Mouse (Mus musculus) liver, postnatal 0 days (tissue): ENCODE results near the gene Gdf15. TPM values are rescaled to one million over a fixed set of nuclear protein-coding genes. Genes with fewer than 3 reads are reported as not detected.

Experiments
- ATAC-seq: fragments of 200-750 bp; cut with Nextera tagmentation; 2 replicates; pipeline ENCODE4 v1.8.0; 2017; ENCODE audit warnings: mild to moderate bottlenecking, moderate library complexity
- DNase-seq: peaks from one replicate; pipeline ENCODE4 v3.0.0-alpha.2; 2016
- H3K27ac ChIP-seq: fragments of 300-500 bp; sonication (generic); 2 replicates; pipeline ENCODE4 v1.5.1; 2014; ENCODE audit warnings: antibody characterized with exemption, moderate library complexity, mild to moderate bottlenecking, low read depth
- H3K27me3 ChIP-seq: fragments of 300-500 bp; sonication (generic); 2 replicates; pipeline ENCODE4 v1.6.1; 2014; ENCODE audit warnings: low read length, control low read depth, mixed read lengths; ENCODE audit not compliant: insufficient read depth
- H3K36me3 ChIP-seq: fragments of 300-500 bp; sonication (generic); replicated peaks from 2 replicates; pipeline ENCODE4 v1.6.1; 2014; ENCODE audit warnings: mild to moderate bottlenecking, control low read depth, low read length, moderate library complexity, mixed read lengths; ENCODE audit not compliant: insufficient read depth
- H3K4me1 ChIP-seq: fragments of 300-500 bp; sonication (generic); 2 replicates; pipeline ENCODE4 v1.6.1; 2014; ENCODE audit warnings: antibody characterized with exemption, mild to moderate bottlenecking, control low read depth; ENCODE audit not compliant: insufficient read depth
- H3K4me2 ChIP-seq: fragments of 300-500 bp; sonication (generic); 2 replicates; pipeline ENCODE4 v1.6.1; 2014; ENCODE audit warnings: low read depth, mild to moderate bottlenecking, low read length, moderate library complexity, mixed read lengths
- H3K4me3 ChIP-seq: fragments of 300-500 bp; sonication (generic); 2 replicates; pipeline ENCODE4 v1.5.1; 2014; ENCODE audit warnings: low read depth, low read length
- H3K9ac ChIP-seq: fragments of 300-500 bp; sonication (generic); replicated peaks from 2 replicates; pipeline ENCODE4 v1.6.1; 2014; ENCODE audit warnings: mild to moderate bottlenecking, moderate library complexity
- H3K9me3 ChIP-seq: fragments of 300-500 bp; sonication (generic); 2 replicates; pipeline ENCODE4 v1.6.1; 2016; ENCODE audit warnings: mild to moderate bottlenecking, control low read depth, low read length, mixed read lengths
- CTCF ChIP-seq: sonication (generic); IDR thresholded peaks from 2 replicates; pipeline ENCODE4 v1.5.1; 2016; ENCODE audit warnings: antibody characterized with exemption, low read depth
- EP300 ChIP-seq: IDR thresholded peaks from 2 replicates; pipeline ENCODE4 v1.6.1; 2016; ENCODE audit warnings: antibody characterized with exemption, low read depth, mild to moderate bottlenecking
- WGBS: fragments of 180-500 bp; shearing (Covaris S2); extraction: QIAGEN DNeasy Blood & Tissue Kit; methylation state at CpG from one replicate; pipeline ENCODE4 v1.1.7; 2014; ENCODE audit not compliant: insufficient replicate concordance; 5-methylcytosine and 5-hydroxymethylcytosine counted together
- polyA plus RNA-seq: library from polyadenylated mRNA; unstranded; fragments of >200 nt; fragmentation: Nextera tagmentation; extraction: Ambion mirVana; gene quantifications from 2 replicates; pipeline ENCODE4 v1.2.1, GENCODE M21; 2015

Gene Gdf15
- polyA plus RNA-seq, 1 experiment from 2014 or later: 2.1 TPM

DNA sequence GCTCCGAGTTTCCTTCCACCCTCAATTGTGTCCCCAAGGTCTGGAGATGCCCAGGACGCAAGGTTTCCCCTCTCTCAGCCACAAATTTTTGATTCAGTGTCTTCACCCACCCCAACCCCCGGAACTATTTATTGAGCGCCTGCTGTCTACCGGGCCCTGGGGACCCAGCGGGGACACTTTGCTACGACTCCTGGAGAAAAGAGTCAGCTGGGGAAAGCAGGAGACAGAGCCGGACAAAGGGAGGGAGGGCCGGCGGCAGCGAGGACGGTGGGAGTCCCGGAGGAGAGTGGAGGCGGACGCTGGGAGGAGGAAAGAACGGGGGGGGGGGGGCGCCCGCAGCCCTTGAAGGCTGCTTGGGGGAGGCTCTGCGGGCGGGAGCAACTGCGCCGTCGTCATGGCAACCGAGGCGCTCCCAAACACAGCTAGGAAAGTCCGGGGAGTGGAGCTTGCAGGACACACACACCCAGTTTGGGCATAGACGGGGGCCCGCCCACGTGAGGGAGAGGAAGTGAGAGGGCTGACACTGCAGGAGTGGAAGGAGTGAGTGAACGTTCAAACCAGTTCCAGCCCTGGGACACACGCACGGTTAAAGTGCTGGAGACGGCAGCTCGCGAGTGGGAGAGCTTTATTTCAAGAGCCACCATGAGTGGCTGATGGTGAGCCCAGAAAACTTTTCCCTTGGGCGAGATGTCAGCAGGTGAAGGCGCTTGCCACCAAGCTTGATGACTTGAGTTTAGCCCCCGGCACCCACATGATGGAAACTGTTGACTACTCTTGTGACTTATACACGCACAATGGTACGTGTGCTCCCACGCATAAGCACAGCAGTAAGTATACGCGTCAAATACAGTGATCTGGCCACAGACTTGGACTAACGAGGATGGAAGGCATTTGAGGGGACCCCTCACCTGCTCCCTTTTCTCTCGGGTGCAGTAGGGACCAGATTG lies 22.1 kb downstream of the Gdf15 start:
- H3K4me2 ChIP-seq: peak overlapping the region; percentile 88
- WGBS: under 1% methylated on average over 43 of the region's 45 CpGs
- peak overlapping the region; percentile 62 for H3K9ac ChIP-seq
- DNase-seq: peak; percentile 84
- peak overlapping the region; percentile 50 for H3K4me3 ChIP-seq
- H3K36me3 ChIP-seq: no peaks in the 10 kb centered on the region
- H3K27me3 ChIP-seq: peaks cover 6% of the 10 kb centered on the region; the same call in 1 of the 2 replicates
- peak overlapping the region; percentile 96 for H3K27ac ChIP-seq
- H3K4me1 ChIP-seq: peaks cover 44% of the 10 kb centered on the region
- ATAC-seq: peak; percentile 54
- no peaks in the 10 kb centered on the region for H3K9me3 ChIP-seq
- no peak for TF ChIP-seq CTCF
- no peak; the same call in 1 of the 2 replicates for TF ChIP-seq EP300

DNA sequence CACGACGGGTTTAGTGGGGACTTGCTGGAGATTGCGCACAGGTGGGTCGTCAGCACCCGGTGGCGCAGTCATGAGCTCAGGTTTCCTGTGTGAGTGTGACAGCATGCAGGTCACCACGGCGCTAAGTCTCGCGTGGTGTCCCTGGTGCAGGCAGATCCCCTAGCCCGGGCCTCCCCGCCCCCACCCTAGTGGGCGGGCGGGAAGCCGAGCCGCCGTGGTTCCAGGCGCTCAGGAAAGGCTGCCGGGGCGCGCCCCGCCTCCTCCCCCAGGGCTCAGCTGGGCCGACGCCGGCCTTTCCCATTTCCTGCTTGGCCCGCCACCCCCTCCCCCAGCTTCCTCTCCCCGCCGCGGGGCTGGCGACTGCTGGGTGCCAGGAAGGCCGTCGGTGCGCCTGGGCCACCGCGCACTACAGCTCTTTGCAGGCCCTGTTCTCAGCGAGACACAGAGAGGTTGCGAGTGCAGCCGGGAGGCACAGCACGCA lies 22.8 kb downstream of the Gdf15 start:
- peak overlapping the region; percentile 50 for H3K4me3 ChIP-seq
- H3K27me3 ChIP-seq: peaks cover 6% of the 10 kb centered on the region; the same call in 1 of the 2 replicates
- peak overlapping the region; percentile 88 for H3K4me2 ChIP-seq
- peak overlapping the region; percentile 96 for H3K27ac ChIP-seq
- H3K9me3 ChIP-seq: no peaks in the 10 kb centered on the region
- no peaks in the 10 kb centered on the region for H3K36me3 ChIP-seq
- peak; percentile 52 for ATAC-seq
- H3K4me1 ChIP-seq: peaks cover 44% of the 10 kb centered on the region
- WGBS: under 1% methylated on average over 35 of the region's 39 CpGs
- H3K9ac ChIP-seq: peak overlapping the region; percentile 62
- DNase-seq: peak; percentile 82
- TF ChIP-seq CTCF (no peak), EP300 (no peak)

- DNase-seq (no peak), ATAC-seq (no peak)
- Histone ChIP-seq H3K27me3 (peaks cover 6% of the 10 kb centered on the region; the same call in 1 of the 2 replicates), H3K9ac (peak within 1 kb of the TSS; percentile 83), H3K4me3 (peak within 1 kb of the TSS; percentile 74), H3K4me2 (peak within 1 kb of the TSS; percentile 88), H3K9me3 (no peaks in the 10 kb centered on the region), H3K36me3 (no peaks in the 10 kb centered on the region), H3K4me1 (peaks cover 44% of the 10 kb centered on the region), H3K27ac (peak within 1 kb of the TSS; percentile 96)
- WGBS: 3% methylated on average over 26 of the region's 26 CpGs
- TF ChIP-seq CTCF: no peak
Observed at GRCm38 (mm10) chr8:70608749-70609367, 23.4 kb downstream of the Gdf15 start, which contains the start of gene Ssbp4. Gene Ssbp4 (minus strand): TSS chr8:70608872.

DNA sequence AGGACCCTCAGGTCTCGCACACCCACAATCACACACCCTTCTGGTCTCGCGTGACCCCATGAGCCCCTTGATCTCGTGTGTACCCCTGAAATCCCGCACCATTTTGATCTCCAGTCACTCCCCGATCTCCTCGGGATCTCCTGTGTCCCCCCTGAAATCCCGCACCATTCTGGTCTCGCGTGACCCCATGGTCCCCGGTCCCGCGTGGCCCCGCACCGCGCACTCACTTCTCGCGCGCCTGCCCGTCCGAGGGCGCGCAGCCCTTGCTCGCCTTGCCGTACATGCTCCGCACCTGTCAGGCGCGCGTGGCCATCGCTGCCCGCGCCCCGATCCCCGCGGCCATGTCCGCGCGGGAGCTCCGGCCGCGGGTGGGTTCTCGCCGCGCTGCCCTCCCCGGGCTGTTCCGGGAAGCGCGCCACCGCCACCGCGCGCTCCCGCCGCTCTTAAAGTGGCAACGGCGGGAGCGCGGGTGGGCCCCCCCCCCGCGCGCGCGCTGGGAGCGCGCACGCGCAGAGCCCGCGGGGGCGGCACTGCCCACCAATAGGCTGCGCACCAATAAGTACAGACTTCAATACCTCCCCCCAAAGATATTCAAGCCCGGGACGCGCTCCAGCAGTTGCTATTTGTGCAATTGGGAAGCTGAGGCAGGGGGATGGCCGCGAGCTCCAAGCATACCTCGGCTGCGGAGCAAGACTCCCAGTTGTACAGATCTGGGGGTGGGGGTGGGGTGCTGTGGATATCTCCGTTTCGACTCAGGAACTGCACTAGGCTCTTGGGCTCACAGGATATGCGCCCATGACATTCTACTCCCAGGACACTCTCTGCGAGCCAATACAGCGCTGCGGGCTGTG lies 24.1 kb downstream of the Gdf15 start:
- no peaks in the 10 kb centered on the region for H3K36me3 ChIP-seq
- ATAC-seq: peak; percentile 14
- H3K4me3 ChIP-seq: peak overlapping the region; percentile 74
- peak overlapping the region; percentile 83 for H3K9ac ChIP-seq
- TF ChIP-seq CTCF (no peak), EP300 (no peak)
- H3K9me3 ChIP-seq: no peaks in the 10 kb centered on the region
- H3K27me3 ChIP-seq: peaks cover 6% of the 10 kb centered on the region; the same call in 1 of the 2 replicates
- peaks cover 44% of the 10 kb centered on the region for H3K4me1 ChIP-seq
- H3K27ac ChIP-seq: peak overlapping the region; percentile 96
- DNase-seq: peak; percentile 61
- H3K4me2 ChIP-seq: peak overlapping the region; percentile 88
- under 1% methylated on average over 80 of the region's 84 CpGs for WGBS

DNA sequence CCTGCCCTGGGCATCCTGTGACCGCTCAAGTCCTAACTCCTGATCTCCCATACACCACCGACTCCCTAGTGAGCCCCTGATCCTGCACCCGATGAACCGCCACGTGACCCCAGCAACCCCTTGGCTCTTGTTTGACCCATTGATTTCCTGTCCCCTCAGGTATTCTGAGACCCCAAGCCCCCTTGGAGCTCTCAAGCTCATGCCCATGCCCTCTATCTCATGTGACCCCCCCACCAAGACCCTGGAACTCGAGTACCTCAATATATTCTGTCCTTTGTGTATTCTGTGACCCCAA lies 24.7 kb downstream of the Gdf15 start:
- Histone ChIP-seq H3K36me3 (no peaks in the 10 kb centered on the region), H3K4me3 (peak overlapping the region; percentile 74), H3K9ac (peak overlapping the region; percentile 83), H3K27me3 (peaks cover 6% of the 10 kb centered on the region; the same call in 1 of the 2 replicates), H3K4me2 (peak overlapping the region; percentile 88), H3K27ac (peak overlapping the region; percentile 96; the same call in 1 of the 2 replicates), H3K4me1 (peaks cover 44% of the 10 kb centered on the region), H3K9me3 (no peaks in the 10 kb centered on the region)
- TF ChIP-seq EP300 (no peak), CTCF (no peak)
- DNase-seq (no peak), ATAC-seq (no peak)
- 13% methylated on average over 6 of the region's 6 CpGs for WGBS
